Mouse (Mus musculus) forebrain, embryonic 12.5 days (tissue): ENCODE results near the gene Usp40. TPM values are rescaled to one million over a fixed set of nuclear protein-coding genes. Genes with fewer than 3 reads are reported as not detected.

Experiments used
- ATAC-seq: fragments of 200-750 bp; cut with Nextera tagmentation; 2 replicates; pipeline ENCODE4 v1.8.0; 2017; ENCODE audit warnings: moderate TSS enrichment; ENCODE audit not compliant: low FRiP score
- H3K27ac ChIP-seq: fragments of 300-500 bp; sonication (generic); 2 replicates; pipeline ENCODE4 v1.5.1; 2016; ENCODE audit warnings: mild to moderate bottlenecking
- H3K27me3 ChIP-seq: fragments of 300-500 bp; sonication (generic); 2 replicates; pipeline ENCODE4 v1.6.1; 2016; ENCODE audit warnings: mild to moderate bottlenecking
- H3K36me3 ChIP-seq: fragments of 300-500 bp; sonication (generic); replicated peaks from 2 replicates; pipeline ENCODE4 v1.6.1; 2016; ENCODE audit warnings: mild to moderate bottlenecking
- H3K4me1 ChIP-seq: fragments of 300-500 bp; sonication (generic); 2 replicates; pipeline ENCODE4 v1.6.1; 2016
- H3K4me2 ChIP-seq: fragments of 300-500 bp; sonication (generic); 2 replicates; pipeline ENCODE4 v1.6.1; 2016; ENCODE audit warnings: mild to moderate bottlenecking, moderate library complexity
- H3K4me3 ChIP-seq: fragments of 300-500 bp; sonication (generic); replicated peaks from 2 replicates; pipeline ENCODE4 v1.5.1; 2016; ENCODE audit warnings: mild to moderate bottlenecking
- H3K9ac ChIP-seq: fragments of 300-500 bp; sonication (generic); 2 replicates; pipeline ENCODE4 v1.6.1; 2016; ENCODE audit warnings: mild to moderate bottlenecking
- H3K9me3 ChIP-seq: fragments of 300-500 bp; sonication (generic); 2 replicates; pipeline ENCODE4 v1.6.1; 2016
- WGBS: fragments of 180-500 bp; shearing (Covaris S2); methylation state at CpG from one replicate; pipeline ENCODE4 v1.1.7; 2016; 5-methylcytosine and 5-hydroxymethylcytosine counted together
- polyA plus RNA-seq: library from polyadenylated mRNA; unstranded; fragments of >200 nt; fragmentation: Nextera tagmentation; extraction: Ambion mirVana; gene quantifications from 2 replicates; pipeline ENCODE4 v1.2.1, GENCODE M21; 2016

Usp40 gene
- polyA plus RNA-seq, 1 experiment from 2014 or later: 40.1 TPM

DNA sequence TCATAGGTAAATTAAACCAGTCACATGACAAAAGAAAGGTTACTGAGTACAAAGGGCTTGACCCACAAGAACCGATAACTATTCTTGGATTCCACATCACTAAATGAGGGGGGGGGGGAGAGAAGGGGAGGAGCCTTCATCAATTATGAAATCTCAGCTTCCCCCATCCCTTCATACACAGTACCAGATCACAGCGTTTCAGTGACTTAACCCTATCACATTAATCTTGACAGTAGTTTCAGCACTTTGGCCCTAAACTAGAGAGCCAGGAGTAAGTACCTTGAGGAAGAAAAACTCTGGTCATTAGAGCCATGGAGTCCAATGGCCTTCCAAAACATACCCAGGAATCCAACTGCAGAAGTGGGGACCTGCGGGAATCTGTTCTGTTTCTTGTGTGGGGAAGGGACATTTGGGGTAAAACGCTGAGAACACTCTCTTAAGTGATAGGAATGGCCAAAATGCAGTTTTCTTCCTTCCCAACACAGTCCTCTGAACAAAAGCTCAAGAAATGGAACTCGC is 600 bp downstream of the Usp40 start:
- under 1% methylated on average over 5 of the region's 5 CpGs for WGBS
- no peaks in the 10 kb centered on the region for H3K27me3 ChIP-seq
- peak; percentile 73 for ATAC-seq

DNA sequence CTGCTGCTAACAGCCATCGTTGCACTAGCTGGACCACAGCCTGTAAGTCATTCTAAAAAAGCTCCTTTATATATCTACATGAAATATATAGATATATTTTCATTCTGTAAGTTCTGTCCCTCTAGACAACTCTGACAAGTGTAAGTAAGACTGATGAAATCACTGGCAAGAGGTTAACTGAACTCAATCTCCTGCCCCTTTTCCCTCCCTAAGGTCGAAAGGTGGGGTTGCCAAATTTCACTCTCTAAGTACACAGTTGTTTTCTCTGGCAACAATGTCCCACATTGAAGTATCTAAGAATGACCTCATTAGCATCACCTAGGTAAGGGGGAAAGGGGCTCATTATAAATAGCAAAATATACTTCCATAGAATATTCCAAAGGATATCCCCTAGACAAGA is 15.6 kb downstream of the Usp40 start:
- H3K36me3 ChIP-seq: peaks cover 80% of the 10 kb centered on the region
- H3K9me3 ChIP-seq: no peaks in the 10 kb centered on the region
- no peak overlapping the region for H3K9ac ChIP-seq
- ATAC-seq: no peak
- no peaks in the 10 kb centered on the region for H3K4me1 ChIP-seq
- H3K4me2 ChIP-seq: no peak overlapping the region
- H3K4me3 ChIP-seq: no peak overlapping the region
- H3K27me3 ChIP-seq: no peaks in the 10 kb centered on the region
- no peak overlapping the region for H3K27ac ChIP-seq
- WGBS: 96% methylated on average over 2 of the region's 2 CpGs

More for the DNA sequence above, 600 bp downstream of the Usp40 start:
- Histone ChIP-seq H3K27ac (peak overlapping the region; percentile 90), H3K4me2 (peak overlapping the region; percentile 65), H3K36me3 (peaks cover 12% of the 10 kb centered on the region), H3K4me1 (peaks cover 9% of the 10 kb centered on the region), H3K9me3 (no peaks in the 10 kb centered on the region), H3K4me3 (peak overlapping the region; percentile 74), H3K9ac (peak overlapping the region; percentile 86)

DNA sequence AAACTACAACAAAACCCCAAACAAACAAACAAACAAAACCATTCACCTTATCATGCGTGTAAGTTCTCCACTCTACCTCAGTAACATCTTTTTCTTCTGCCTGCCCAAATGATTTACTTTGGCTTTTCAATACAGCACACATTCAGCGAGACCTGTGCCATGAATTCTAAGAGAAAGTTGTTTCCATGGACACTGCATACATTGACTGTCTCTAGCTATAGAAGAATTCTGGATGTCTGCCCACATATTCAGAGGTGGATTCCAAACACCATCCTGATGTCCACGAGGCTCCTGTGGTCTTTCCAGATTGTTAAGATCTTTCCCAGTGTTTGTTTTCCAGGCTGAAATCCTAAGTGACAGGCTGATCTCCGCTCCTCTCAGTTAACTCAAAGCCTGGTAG is 26.1 kb downstream of the Usp40 start:
- no peak for ATAC-seq

DNA sequence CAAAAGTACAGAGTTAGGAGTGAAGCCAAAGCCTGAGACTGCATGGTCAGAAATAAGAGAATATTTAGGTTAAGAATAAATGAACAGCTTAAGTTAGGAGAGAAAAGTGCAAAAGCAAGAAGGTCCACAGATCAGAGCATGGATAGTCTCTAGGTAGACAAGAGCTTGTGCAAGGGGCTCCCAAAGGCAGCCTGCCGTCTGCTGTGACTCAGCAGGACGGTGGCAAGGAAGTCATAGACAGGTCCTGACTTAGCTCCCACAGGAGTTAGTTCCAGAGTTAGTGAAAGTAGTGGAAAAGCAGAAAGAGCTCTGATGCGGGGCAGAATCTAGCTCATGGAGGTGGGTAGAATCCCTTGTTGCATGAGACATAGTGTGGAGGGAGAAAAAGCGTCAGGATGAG is 38.0 kb downstream of the Usp40 start:
- Histone ChIP-seq H3K9me3 (no peaks in the 10 kb centered on the region), H3K27me3 (no peaks in the 10 kb centered on the region), H3K36me3 (peaks cover 31% of the 10 kb centered on the region), H3K27ac (no peak overlapping the region), H3K4me2 (no peak overlapping the region), H3K9ac (no peak overlapping the region), H3K4me3 (no peak overlapping the region), H3K4me1 (0 out of 2 replicates have a peak, but pooled peaks cover 7% of the 10 kb centered on the region)
- WGBS: 92% methylated on average over 4 of the region's 4 CpGs
- no peak for ATAC-seq

More for the DNA sequence above, 26.1 kb downstream of the Usp40 start:
- Histone ChIP-seq H3K4me2 (no peak overlapping the region), H3K4me1 (no peaks in the 10 kb centered on the region), H3K4me3 (no peak overlapping the region), H3K27me3 (no peaks in the 10 kb centered on the region), H3K36me3 (peaks cover 76% of the 10 kb centered on the region), H3K27ac (no peak overlapping the region), H3K9ac (no peak overlapping the region), H3K9me3 (no peaks in the 10 kb centered on the region)
- 81% methylated on average over 4 of the region's 4 CpGs for WGBS

DNA sequence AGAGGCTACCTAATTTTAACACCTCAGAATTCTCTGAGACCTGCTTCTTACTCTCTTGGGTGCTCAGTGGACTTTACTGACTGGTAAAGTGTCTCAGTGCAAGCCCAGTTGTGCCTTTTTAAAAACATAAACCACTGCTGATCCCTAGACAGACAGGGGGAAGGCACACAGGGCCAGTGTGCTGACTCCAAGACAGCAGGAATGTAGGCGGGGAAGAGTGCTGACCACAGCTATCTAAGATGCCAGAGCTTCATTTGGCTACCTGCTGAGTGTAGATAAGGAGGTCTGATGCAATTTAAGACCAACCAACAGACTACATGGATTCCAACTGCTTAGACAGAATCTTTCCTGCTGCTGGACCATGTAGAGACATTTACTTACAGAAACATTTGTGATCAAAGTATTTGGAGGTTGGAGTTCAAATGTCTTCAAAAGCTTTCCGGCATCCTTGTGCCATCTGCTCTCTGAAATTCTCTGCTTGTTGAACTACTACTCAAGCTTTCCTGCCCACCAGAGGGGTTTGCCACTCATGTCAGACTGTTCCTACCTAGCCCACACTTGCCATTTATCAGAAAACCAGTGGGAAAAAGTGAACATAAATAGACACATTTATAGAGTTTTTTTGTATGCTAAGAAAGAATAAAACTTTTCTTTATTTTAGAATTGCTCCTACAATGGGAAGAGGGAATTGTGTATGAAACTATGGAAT is 46.7 kb downstream of the Usp40 start:
- no peaks in the 10 kb centered on the region for H3K4me1 ChIP-seq
- H3K27me3 ChIP-seq: no peaks in the 10 kb centered on the region
- ATAC-seq: no peak
- no peak overlapping the region for H3K4me3 ChIP-seq
- no peak overlapping the region for H3K27ac ChIP-seq
- H3K9me3 ChIP-seq: no peaks in the 10 kb centered on the region
- H3K36me3 ChIP-seq: peaks cover 53% of the 10 kb centered on the region
- H3K4me2 ChIP-seq: no peak overlapping the region
- WGBS: 86% methylated on average over 2 of the region's 2 CpGs
- no peak overlapping the region for H3K9ac ChIP-seq

DNA sequence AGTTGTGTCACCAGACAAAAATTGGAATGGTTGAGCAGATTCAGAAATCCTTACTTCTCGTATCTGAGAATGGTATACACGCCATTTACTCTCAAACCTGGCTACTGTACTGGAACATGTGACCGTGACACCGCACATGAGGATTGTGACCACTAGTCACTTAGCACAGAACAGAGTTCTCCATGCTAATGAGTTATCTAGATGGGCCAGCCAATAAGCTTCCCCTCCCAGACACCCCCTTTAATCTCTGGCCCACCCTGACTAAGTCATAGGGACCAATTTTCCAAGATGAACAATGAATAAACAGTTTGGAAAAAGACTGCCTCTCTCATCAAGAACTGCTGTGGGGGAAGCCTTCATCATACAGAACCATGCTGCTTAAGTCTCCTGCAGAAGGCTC is 47.6 kb downstream of the Usp40 start:
- Histone ChIP-seq H3K27ac (no peak overlapping the region), H3K36me3 (peaks cover 54% of the 10 kb centered on the region), H3K4me2 (no peak overlapping the region), H3K27me3 (no peaks in the 10 kb centered on the region), H3K4me3 (no peak overlapping the region), H3K4me1 (no peaks in the 10 kb centered on the region), H3K9ac (no peak overlapping the region), H3K9me3 (no peaks in the 10 kb centered on the region)
- 96% methylated on average over 4 of the region's 4 CpGs for WGBS
- no peak for ATAC-seq

DNA sequence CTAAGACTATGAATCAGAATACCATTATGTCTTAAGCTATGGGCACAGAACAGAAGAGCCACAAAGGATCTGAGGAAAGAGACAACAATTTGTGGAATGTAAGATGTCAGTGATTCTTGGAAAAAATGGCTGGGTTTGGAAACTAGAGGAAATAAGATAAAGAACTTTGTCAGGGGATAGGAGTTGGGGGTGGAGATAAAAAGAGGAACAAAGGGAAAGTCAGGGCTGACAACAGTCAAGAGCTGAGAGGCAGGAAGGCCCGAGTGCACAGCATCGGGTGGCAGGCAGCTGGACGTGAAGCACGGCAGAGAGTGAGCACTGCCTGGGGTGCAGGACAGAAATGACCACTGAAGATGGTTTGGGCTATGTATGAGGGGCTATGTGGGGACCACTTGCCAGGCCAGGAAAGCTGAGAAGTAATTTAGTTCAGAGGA is 48.3 kb downstream of the Usp40 start:
- H3K4me1 ChIP-seq: no peaks in the 10 kb centered on the region
- H3K9ac ChIP-seq: no peak overlapping the region
- H3K36me3 ChIP-seq: peaks cover 60% of the 10 kb centered on the region
- no peak overlapping the region for H3K4me3 ChIP-seq
- H3K4me2 ChIP-seq: no peak overlapping the region
- no peaks in the 10 kb centered on the region for H3K27me3 ChIP-seq
- no peak overlapping the region for H3K27ac ChIP-seq
- no peaks in the 10 kb centered on the region for H3K9me3 ChIP-seq
- ATAC-seq: no peak
- 55% methylated on average over 4 of the region's 4 CpGs for WGBS

DNA sequence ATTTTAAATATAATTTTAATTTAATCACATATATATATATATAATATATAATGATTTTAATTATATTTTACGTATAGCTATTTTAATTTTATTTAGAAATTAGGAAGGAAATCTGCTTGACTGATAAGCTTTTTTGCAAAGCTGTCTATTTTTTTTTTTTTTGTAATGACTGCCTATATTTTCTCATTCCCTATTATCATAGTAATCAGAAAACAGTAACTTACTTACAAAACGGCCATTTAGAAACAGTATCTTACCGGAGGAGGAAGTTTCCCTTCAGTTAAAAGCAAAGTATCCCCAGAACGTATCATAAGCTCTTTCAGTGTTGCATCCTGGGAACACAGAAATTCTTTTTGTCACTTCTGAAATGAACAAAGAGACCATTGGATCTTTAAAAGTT is 48.8 kb downstream of the Usp40 start:
- H3K9ac ChIP-seq: no peak overlapping the region
- ATAC-seq: no peak
- H3K27me3 ChIP-seq: no peaks in the 10 kb centered on the region
- no peaks in the 10 kb centered on the region for H3K4me1 ChIP-seq
- WGBS: 77% methylated on average over 4 of the region's 4 CpGs
- H3K9me3 ChIP-seq: no peaks in the 10 kb centered on the region
- H3K4me3 ChIP-seq: no peak overlapping the region
- no peak overlapping the region for H3K27ac ChIP-seq
- H3K4me2 ChIP-seq: no peak overlapping the region
- H3K36me3 ChIP-seq: peaks cover 62% of the 10 kb centered on the region

DNA sequence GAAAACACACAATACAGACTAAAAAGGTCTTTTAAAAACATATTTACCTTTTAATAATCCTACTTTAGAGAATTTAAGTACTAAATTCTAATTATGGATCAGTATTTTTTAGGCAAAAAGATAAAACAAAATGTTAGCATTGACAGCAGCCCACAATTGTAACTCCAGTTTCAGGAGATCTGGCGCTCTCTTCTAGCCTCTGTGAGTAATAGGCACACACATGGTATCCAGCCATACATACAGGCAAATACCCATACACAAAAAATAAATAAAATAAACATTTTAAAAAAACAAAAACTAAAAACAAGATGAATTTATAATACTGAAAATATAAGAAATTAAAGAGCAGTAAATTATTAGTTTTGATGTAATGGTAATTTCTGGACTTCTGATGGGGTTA is 49.4 kb downstream of the Usp40 start:
- no peaks in the 10 kb centered on the region for H3K4me1 ChIP-seq
- no peak for ATAC-seq
- WGBS: 93% methylated on average over 1 of the region's 1 CpGs
- H3K9me3 ChIP-seq: no peaks in the 10 kb centered on the region
- H3K9ac ChIP-seq: no peak overlapping the region
- peaks cover 62% of the 10 kb centered on the region for H3K36me3 ChIP-seq
- no peak overlapping the region for H3K4me3 ChIP-seq
- H3K4me2 ChIP-seq: no peak overlapping the region
- H3K27me3 ChIP-seq: no peaks in the 10 kb centered on the region
- no peak overlapping the region for H3K27ac ChIP-seq

DNA sequence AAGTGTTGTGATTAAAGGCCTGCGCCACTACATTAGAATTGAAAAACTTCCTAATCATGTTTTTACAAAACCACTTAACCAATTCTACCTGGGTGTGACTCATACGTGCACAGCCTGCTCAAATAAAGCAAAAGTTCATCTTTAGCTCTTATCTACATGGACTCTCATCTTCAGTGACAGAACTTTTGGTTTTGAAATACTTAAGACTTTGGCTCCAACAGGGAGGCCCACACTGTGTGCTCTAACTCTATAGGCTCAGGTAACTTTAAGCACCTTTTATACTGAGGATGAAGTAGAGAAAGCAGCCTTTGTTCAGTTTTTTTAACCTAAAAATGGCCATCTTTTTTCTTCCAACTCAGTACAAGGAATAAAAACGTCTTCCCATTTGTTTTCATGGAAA is 55.3 kb downstream of the Usp40 start:
- Histone ChIP-seq H3K4me1 (no peaks in the 10 kb centered on the region), H3K4me2 (no peak overlapping the region), H3K36me3 (peaks cover 86% of the 10 kb centered on the region), H3K27me3 (no peaks in the 10 kb centered on the region), H3K27ac (no peak overlapping the region), H3K9ac (no peak overlapping the region), H3K9me3 (no peaks in the 10 kb centered on the region), H3K4me3 (no peak overlapping the region)
- ATAC-seq: no peak
- WGBS: 79% methylated on average over 3 of the region's 3 CpGs

DNA sequence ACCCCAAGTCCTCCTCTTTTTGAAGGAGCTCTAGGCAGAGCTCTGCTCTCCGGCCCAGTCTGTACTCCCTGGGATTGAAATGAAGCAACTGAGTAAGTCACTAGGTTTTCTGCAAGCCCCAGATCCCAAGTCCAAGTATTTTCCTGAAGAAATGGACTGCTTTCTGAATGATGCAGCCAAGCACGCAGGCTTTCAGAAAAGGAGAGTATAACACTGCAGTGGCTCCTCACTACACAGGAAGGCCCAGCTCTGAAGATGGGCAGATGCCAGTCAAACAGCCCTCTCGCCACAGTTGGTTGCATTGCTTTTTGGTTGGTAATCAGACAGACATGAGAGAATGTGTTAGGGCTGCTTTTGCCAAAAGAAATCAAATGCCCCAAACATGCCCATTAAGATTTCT is 56.7 kb downstream of the Usp40 start:
- Histone ChIP-seq H3K27ac (no peak overlapping the region), H3K9ac (no peak overlapping the region), H3K4me3 (no peak overlapping the region), H3K27me3 (no peaks in the 10 kb centered on the region), H3K4me2 (no peak overlapping the region), H3K9me3 (no peaks in the 10 kb centered on the region), H3K4me1 (no peaks in the 10 kb centered on the region), H3K36me3 (peaks cover 87% of the 10 kb centered on the region)
- WGBS: 92% methylated on average over 3 of the region's 3 CpGs
- ATAC-seq: no peak

DNA sequence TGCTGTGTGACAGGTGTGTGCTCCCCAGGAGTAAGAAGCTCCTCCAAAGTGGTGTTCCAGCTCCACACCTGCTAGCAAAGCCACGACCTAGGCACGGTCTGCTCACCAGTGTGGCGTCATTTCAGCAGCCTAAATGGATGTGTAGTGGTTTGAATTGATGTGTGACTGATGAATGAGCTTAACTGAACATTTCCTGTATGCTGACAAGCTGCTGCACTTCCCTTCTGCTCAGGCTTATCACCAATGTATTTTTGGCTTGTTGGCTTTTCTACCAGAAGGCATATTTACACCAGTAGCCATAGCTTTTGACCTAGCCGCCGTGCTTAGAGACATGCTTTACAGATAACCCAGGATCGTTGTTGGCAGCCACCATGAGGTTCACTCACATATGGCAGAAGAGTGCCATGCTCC is 60.7 kb downstream of the Usp40 start:
- Histone ChIP-seq H3K9ac (no peak overlapping the region), H3K4me3 (no peak overlapping the region), H3K27me3 (no peaks in the 10 kb centered on the region), H3K27ac (no peak overlapping the region), H3K9me3 (no peaks in the 10 kb centered on the region), H3K4me1 (no peaks in the 10 kb centered on the region), H3K36me3 (peaks cover 93% of the 10 kb centered on the region), H3K4me2 (no peak overlapping the region)
- 94% methylated on average over 6 of the region's 6 CpGs for WGBS
- no peak for ATAC-seq

DNA sequence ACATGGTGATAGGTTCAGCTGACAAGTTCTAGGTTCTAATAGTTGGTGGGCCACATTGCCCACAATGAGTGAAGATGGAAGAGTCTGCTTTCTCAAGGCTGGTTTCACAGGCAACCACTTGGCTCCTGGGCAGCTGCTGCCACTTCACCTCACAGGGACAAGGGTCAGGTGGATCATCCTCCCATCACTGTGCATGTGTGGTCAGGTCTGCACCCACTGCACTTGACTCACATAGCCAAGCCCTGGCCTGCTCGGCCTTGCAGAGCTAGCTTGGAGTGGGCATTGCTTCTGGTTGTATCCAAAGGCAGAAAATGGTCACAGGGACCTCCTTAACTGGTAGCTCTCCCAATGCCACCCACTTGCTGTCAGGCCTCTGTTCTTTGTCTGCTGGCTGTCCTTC is 66.6 kb downstream of the Usp40 start:
- ATAC-seq: no peak
- WGBS: 95% methylated on average over 1 of the region's 1 CpGs
- Histone ChIP-seq H3K4me3 (no peak overlapping the region), H3K9ac (no peak overlapping the region), H3K4me2 (no peak overlapping the region), H3K36me3 (peaks cover 98% of the 10 kb centered on the region), H3K4me1 (no peaks in the 10 kb centered on the region), H3K27ac (no peak overlapping the region), H3K27me3 (no peaks in the 10 kb centered on the region), H3K9me3 (no peaks in the 10 kb centered on the region)
